Mouse (Mus musculus) testis, adult 2 months (tissue): ENCODE measurements around the gene Tmcc3.

Experiments used
- CTCF ChIP-seq: fragments of 200-500 bp; IDR thresholded peaks from 2 replicates; pipeline ENCODE4 v1.5.1; 2012; ENCODE audit warnings: low read depth, mild to moderate bottlenecking, inconsistent platforms, low read length, moderate library complexity; ENCODE audit not compliant: control insufficient read depth, insufficient read depth, insufficient replicate concordance
- POLR2A ChIP-seq: fragments of 200-500 bp; IDR thresholded peaks from 2 replicates; pipeline ENCODE4 v1.6.1; 2012; ENCODE audit warnings: low read depth, mild to moderate bottlenecking, inconsistent platforms, low read length, moderate library complexity; ENCODE audit not compliant: control insufficient read depth

DNA sequence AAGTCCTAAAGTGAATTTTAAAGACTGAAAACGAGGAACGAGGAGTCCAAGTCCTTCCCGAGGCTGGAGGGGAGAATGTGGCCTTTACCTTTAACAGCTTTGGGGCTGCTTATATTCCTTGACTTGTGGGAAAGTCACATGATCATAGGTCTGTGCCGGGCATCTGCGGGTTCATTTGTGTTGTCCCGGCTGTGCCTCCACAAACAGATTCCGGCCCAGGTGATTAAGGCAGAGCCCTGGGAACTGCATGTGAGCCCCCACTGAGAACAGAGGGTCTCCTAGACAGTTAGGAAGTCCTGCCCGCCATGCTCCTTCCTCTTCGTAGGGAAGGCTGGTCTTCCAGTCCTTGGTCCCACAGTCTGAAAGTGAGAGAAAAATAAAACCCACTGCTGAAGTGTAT lies 311.1 kb downstream of the Tmcc3 start:
- TF ChIP-seq POLR2A = no peak
- TF ChIP-seq CTCF = no peak
